Mouse (Mus musculus): ENCODE results near the gene Gm614.

- TF ChIP-seq CTCF (IDR thresholded peaks at IDR 0.05; ENCODE audit: control insufficient read depth, insufficient read depth, insufficient replicate concordance, low read depth, low read length) (no peak), POLR2A (IDR thresholded peaks at IDR 0.05; ENCODE audit: control insufficient read depth, low read depth, low read length) (no peak)
These were observed 25.2 kb upstream of the Gm614 start for GRCm38 (mm10) chrX:101289037-101289436.

Measured in testis, adult 2 months (tissue).